Mouse (Mus musculus) common myeloid progenitor, adult 5-6 weeks (primary cell): ENCODE data around the gene Zfp646. TPM values are rescaled to one million over a fixed set of nuclear protein-coding genes. Genes with fewer than 3 reads are reported as not detected.
A peak's percentile ranks its signal among the peaks of the same experiment; 100 is the strongest.

Experiments used
- ATAC-seq: replicated peaks from 2 replicates; pipeline ENCODE4 v1.8.0; 2016; ENCODE audit warnings: low read depth, mild to moderate bottlenecking, moderate TSS enrichment, inconsistent platforms; ENCODE audit not compliant: poor library complexity, severe bottlenecking
- total RNA-seq: library from RNA; stranded (forward); fragments of 200-1000, 187-1606 nt; gene quantifications from 2 replicates; pipeline ENCODE4 v1.2.3, GENCODE M21; 2017

Zfp646 gene
- total RNA-seq, 1 experiment from 2014 or later = 50.4 TPM

- peak; percentile 99 for ATAC-seq
Observed at GRCm38 (mm10) chr7:127912190-127912871, 36.3 kb downstream of the Zfp646 start, which contains the start of gene Kat8. TSS of gene Kat8 (plus strand) at chr7:127912516.

GRCm38 (mm10) chr7:127912938-127913337, 36.9 kb downstream of the Zfp646 start:
- no peak for ATAC-seq

- no peak for ATAC-seq
Observed at GRCm38 (mm10) chr7:127915293-127915692, 39.3 kb downstream of the Zfp646 start.

- no peak for ATAC-seq
Observed at GRCm38 (mm10) chr7:127918203-127918602, 42.2 kb downstream of the Zfp646 start.

- peak; percentile 35 for ATAC-seq
Observed at GRCm38 (mm10) chr7:127919290-127919689, 43.3 kb downstream of the Zfp646 start.

- no peak for ATAC-seq
Observed at GRCm38 (mm10) chr7:127921516-127921915, 45.5 kb downstream of the Zfp646 start.

GRCm38 (mm10) chr7:127922451-127923275, 46.6 kb downstream of the Zfp646 start:
- peak; percentile 73 for ATAC-seq

- ATAC-seq = no peak
Observed at GRCm38 (mm10) chr7:127923714-127924113, 47.7 kb downstream of the Zfp646 start.

- ATAC-seq = no peak
Observed at GRCm38 (mm10) chr7:127925252-127925651, 49.2 kb downstream of the Zfp646 start.

- ATAC-seq = no peak
Observed at GRCm38 (mm10) chr7:127926066-127926465, 50.0 kb downstream of the Zfp646 start.

- no peak for ATAC-seq
Observed at GRCm38 (mm10) chr7:127926846-127927245, 50.8 kb downstream of the Zfp646 start.

- no peak for ATAC-seq
Observed at GRCm38 (mm10) chr7:127927726-127928125, 51.7 kb downstream of the Zfp646 start.

- no peak for ATAC-seq
Observed at GRCm38 (mm10) chr7:127928596-127928995, 52.6 kb downstream of the Zfp646 start.

GRCm38 (mm10) chr7:127929923-127930322, 53.9 kb downstream of the Zfp646 start, which contains the start of gene Prss8:
TSS of gene Prss8 (minus strand) at chr7:127930104.
- no peak for ATAC-seq

- ATAC-seq = no peak
Observed at GRCm38 (mm10) chr7:127930636-127931035, 54.6 kb downstream of the Zfp646 start.

- 0 out of 2 replicates have a peak, but pooled peaks have one; percentile 4 for ATAC-seq
Observed at GRCm38 (mm10) chr7:127931351-127932135, 55.5 kb downstream of the Zfp646 start.

- ATAC-seq = no peak
Observed at GRCm38 (mm10) chr7:127932273-127933031, 56.4 kb downstream of the Zfp646 start.

- ATAC-seq = no peak
Observed at GRCm38 (mm10) chr7:127934075-127934474, 58.1 kb downstream of the Zfp646 start.

GRCm38 (mm10) chr7:127935028-127935722, 59.2 kb downstream of the Zfp646 start:
- ATAC-seq = peak; percentile 98
